Mouse (Mus musculus) regulatory T cell (primary cell): ENCODE results near the gene As3mt.

Experiments used
- in situ Hi-C: fragments of 300-600 bp; cut with MboI, MseI; formaldehyde crosslinking; loops from one replicate; pipeline ENCODE4 v1.15.1; 2025; ENCODE audit warnings: high pct_unique_total_duplicates

The As3mt gene

GRCm38 (mm10) chr19:46707296-46708151 lies at the start of gene As3mt:
As3mt (plus strand) TSS chr19:46707458.
- in situ Hi-C loops: no loop called here

GRCm38 (mm10) chr19:46658348-46658747 lies 48.9 kb upstream of the As3mt start:
- in situ Hi-C loops: no loop called here

- in situ Hi-C loops: no loop called here
Measured at GRCm38 (mm10) chr19:46658851-46659250, 48.4 kb upstream of the As3mt start.

- in situ Hi-C loops: loop anchor here (10.0 kb wide), 1 partner anchor 333 kb away; no protein-coding TSS in a partner anchor
Measured at GRCm38 (mm10) chr19:46661511-46661910, 45.7 kb upstream of the As3mt start.

GRCm38 (mm10) chr19:46662214-46662613 lies 45.0 kb upstream of the As3mt start:
- in situ Hi-C loops: loop anchor here (10.0 kb wide), 1 partner anchor 333 kb away; no protein-coding TSS in a partner anchor

GRCm38 (mm10) chr19:46662784-46663183 lies 44.5 kb upstream of the As3mt start:
- in situ Hi-C loops: loop anchor here (10.0 kb wide), 1 partner anchor 332 kb away; no protein-coding TSS in a partner anchor

GRCm38 (mm10) chr19:46665474-46665873 lies 41.8 kb upstream of the As3mt start:
- in situ Hi-C loops: loop anchor here (5.0 to 10.0 kb wide), 3 partner anchors 72 to 329 kb away; no protein-coding TSS in a partner anchor

- in situ Hi-C loops: loop anchor here (5.0 to 10.0 kb wide), 3 partner anchors 70 to 328 kb away; no protein-coding TSS in a partner anchor
Measured at GRCm38 (mm10) chr19:46667300-46667699, 40.0 kb upstream of the As3mt start.

- in situ Hi-C loops: loop anchor here (5.0 to 10.0 kb wide), 3 partner anchors 69 to 327 kb away; no protein-coding TSS in a partner anchor
Measured at GRCm38 (mm10) chr19:46668263-46668662, 39.0 kb upstream of the As3mt start.

GRCm38 (mm10) chr19:46669802-46670201 lies 37.5 kb upstream of the As3mt start:
- in situ Hi-C loops: loop anchor here (5.0 to 10.0 kb wide), 3 partner anchors 67 to 325 kb away; no protein-coding TSS in a partner anchor

- in situ Hi-C loops: no loop called here
Measured at GRCm38 (mm10) chr19:46670691-46671090, 36.6 kb upstream of the As3mt start.

GRCm38 (mm10) chr19:46672766-46673418 lies 34.4 kb upstream of the As3mt start, which contains the start of gene Cyp17a1:
Cyp17a1 (minus strand) TSS chr19:46673172.
- in situ Hi-C loops: no loop called here

- in situ Hi-C loops: no loop called here
Measured at GRCm38 (mm10) chr19:46675641-46676040, 31.6 kb upstream of the As3mt start.

GRCm38 (mm10) chr19:46679720-46680383 lies 27.4 kb upstream of the As3mt start:
- in situ Hi-C loops: no loop called here

GRCm38 (mm10) chr19:46689460-46690372 lies 17.5 kb upstream of the As3mt start, which contains the start of gene Borcs7:
Borcs7 (plus strand) TSS chr19:46689906.
- in situ Hi-C loops: no loop called here

- in situ Hi-C loops: no loop called here
Measured at GRCm38 (mm10) chr19:46690387-46690786, 16.9 kb upstream of the As3mt start.

- in situ Hi-C loops: no loop called here
Measured at GRCm38 (mm10) chr19:46691078-46691477, 16.2 kb upstream of the As3mt start.

- in situ Hi-C loops: no loop called here
Measured at GRCm38 (mm10) chr19:46693146-46693545, 14.1 kb upstream of the As3mt start.

GRCm38 (mm10) chr19:46696482-46696881 lies 10.8 kb upstream of the As3mt start:
- in situ Hi-C loops: no loop called here

GRCm38 (mm10) chr19:46696943-46697342 lies 10.3 kb upstream of the As3mt start:
- in situ Hi-C loops: no loop called here
